Mouse (Mus musculus): ENCODE results near the gene Gm14393. TPM values are rescaled to one million over a fixed set of nuclear protein-coding genes. Genes with fewer than 3 reads are reported as not detected.

Gene Gm14393
- 0.45 and 1.1 TPM in 2 replicates for polyA plus RNA-seq (2015; fragmentation: Nextera tagmentation; extraction: Ambion mirVana)

GRCm38 (mm10) chr2:175067681-175068261 is at the start of gene Gm14393:
Gm14393 (minus strand) TSS chr2:175067781.

Other genes starting within 250 kb of the Gm14393 start
- not detected in 2 replicates for gene Gm14444, start 57.5 kb downstream of the Gm14393 start, polyA plus RNA-seq (2015; fragmentation: Nextera tagmentation; extraction: Ambion mirVana)
- gene Gm14399, start 74.2 kb upstream of the Gm14393 start, polyA plus RNA-seq (2015; fragmentation: Nextera tagmentation; extraction: Ambion mirVana) = 2.2 and 3.3 TPM in 2 replicates
- 0.22 and 0.43 TPM in 2 replicates for gene Gm14443, start 108.1 kb upstream of the Gm14393 start, polyA plus RNA-seq (2015; fragmentation: Nextera tagmentation; extraction: Ambion mirVana)
- 1.4 and 5.2 TPM in 2 replicates for gene Gm14391, start 139.1 kb upstream of the Gm14393 start, polyA plus RNA-seq (2015; fragmentation: Nextera tagmentation; extraction: Ambion mirVana)
- 0.38 TPM in 1 of 2 replicates, not detected in the other for gene Gm14440, start 207.3 kb upstream of the Gm14393 start, polyA plus RNA-seq (2015; fragmentation: Nextera tagmentation; extraction: Ambion mirVana)

Measured in skeletal muscle tissue, postnatal 0 days (tissue).